Mouse (Mus musculus) forebrain, embryonic 12.5 days (tissue): ENCODE results near the gene Gm20458. TPM values are rescaled to one million over a fixed set of nuclear protein-coding genes. Genes with fewer than 3 reads are reported as not detected.

Source experiments
- ATAC-seq: fragments of 200-750 bp; cut with Nextera tagmentation; 2 replicates; pipeline ENCODE4 v1.8.0; 2017; ENCODE audit warnings: moderate TSS enrichment; ENCODE audit not compliant: low FRiP score
- H3K27ac ChIP-seq: fragments of 300-500 bp; sonication (generic); 2 replicates; pipeline ENCODE4 v1.5.1; 2016; ENCODE audit warnings: mild to moderate bottlenecking
- H3K27me3 ChIP-seq: fragments of 300-500 bp; sonication (generic); 2 replicates; pipeline ENCODE4 v1.6.1; 2016; ENCODE audit warnings: mild to moderate bottlenecking
- H3K36me3 ChIP-seq: fragments of 300-500 bp; sonication (generic); replicated peaks from 2 replicates; pipeline ENCODE4 v1.6.1; 2016; ENCODE audit warnings: mild to moderate bottlenecking
- H3K4me1 ChIP-seq: fragments of 300-500 bp; sonication (generic); 2 replicates; pipeline ENCODE4 v1.6.1; 2016
- H3K4me2 ChIP-seq: fragments of 300-500 bp; sonication (generic); 2 replicates; pipeline ENCODE4 v1.6.1; 2016; ENCODE audit warnings: mild to moderate bottlenecking, moderate library complexity
- H3K4me3 ChIP-seq: fragments of 300-500 bp; sonication (generic); replicated peaks from 2 replicates; pipeline ENCODE4 v1.5.1; 2016; ENCODE audit warnings: mild to moderate bottlenecking
- H3K9ac ChIP-seq: fragments of 300-500 bp; sonication (generic); 2 replicates; pipeline ENCODE4 v1.6.1; 2016; ENCODE audit warnings: mild to moderate bottlenecking
- H3K9me3 ChIP-seq: fragments of 300-500 bp; sonication (generic); 2 replicates; pipeline ENCODE4 v1.6.1; 2016
- WGBS: fragments of 180-500 bp; shearing (Covaris S2); methylation state at CpG from one replicate; pipeline ENCODE4 v1.1.7; 2016; 5-methylcytosine and 5-hydroxymethylcytosine counted together
- polyA plus RNA-seq: library from polyadenylated mRNA; unstranded; fragments of >200 nt; fragmentation: Nextera tagmentation; extraction: Ambion mirVana; gene quantifications from 2 replicates; pipeline ENCODE4 v1.2.1, GENCODE M21; 2016

The Gm20458 gene
- polyA plus RNA-seq, 1 experiment from 2014 or later: 6.2 TPM

GRCm38 (mm10) chr2:164445399-164446085 lies 15.2 kb upstream of the Gm20458 start:
- H3K4me2 ChIP-seq: no peak overlapping the region
- WGBS: 89% methylated on average over 3 of the region's 3 CpGs
- H3K9me3 ChIP-seq: no peaks in the 10 kb centered on the region
- no peaks in the 10 kb centered on the region for H3K36me3 ChIP-seq
- H3K4me3 ChIP-seq: no peak overlapping the region
- H3K4me1 ChIP-seq: peaks cover 23% of the 10 kb centered on the region
- no peak for ATAC-seq
- peaks cover 23% of the 10 kb centered on the region for H3K27me3 ChIP-seq
- no peak overlapping the region for H3K9ac ChIP-seq
- H3K27ac ChIP-seq: no peak overlapping the region

- no peak for ATAC-seq
- Histone ChIP-seq H3K4me2 (no peak overlapping the region), H3K4me1 (peaks cover 21% of the 10 kb centered on the region), H3K27me3 (peaks cover 19% of the 10 kb centered on the region), H3K9ac (no peak overlapping the region), H3K27ac (no peak overlapping the region), H3K9me3 (no peaks in the 10 kb centered on the region), H3K36me3 (no peaks in the 10 kb centered on the region), H3K4me3 (no peak overlapping the region)
- 86% methylated on average over 3 of the region's 3 CpGs for WGBS
Observed at GRCm38 (mm10) chr2:164446086-164446469, 14.7 kb upstream of the Gm20458 start.

GRCm38 (mm10) chr2:164448140-164448539 lies 12.6 kb upstream of the Gm20458 start:
- Histone ChIP-seq H3K4me3 (no peak overlapping the region), H3K4me2 (no peak overlapping the region), H3K27me3 (peaks cover 10% of the 10 kb centered on the region; the same call in 1 of the 2 replicates), H3K36me3 (no peaks in the 10 kb centered on the region), H3K9me3 (no peaks in the 10 kb centered on the region), H3K4me1 (0 out of 2 replicates have a peak, but pooled peaks cover 5% of the 10 kb centered on the region), H3K9ac (no peak overlapping the region), H3K27ac (no peak overlapping the region)
- no peak for ATAC-seq
- WGBS: 89% methylated on average over 1 of the region's 1 CpGs

GRCm38 (mm10) chr2:164448921-164449320 lies 11.8 kb upstream of the Gm20458 start:
- Histone ChIP-seq H3K36me3 (no peaks in the 10 kb centered on the region), H3K4me2 (no peak overlapping the region), H3K27me3 (peaks cover 5% of the 10 kb centered on the region; the same call in 1 of the 2 replicates), H3K9me3 (no peaks in the 10 kb centered on the region), H3K9ac (no peak overlapping the region), H3K4me3 (no peak overlapping the region), H3K27ac (no peak overlapping the region), H3K4me1 (no peaks in the 10 kb centered on the region)
- ATAC-seq: no peak
- 81% methylated on average over 5 of the region's 5 CpGs for WGBS

- Histone ChIP-seq H3K9ac (no peak overlapping the region), H3K27ac (no peak overlapping the region), H3K4me2 (no peak overlapping the region), H3K9me3 (no peaks in the 10 kb centered on the region), H3K36me3 (no peaks in the 10 kb centered on the region), H3K4me3 (no peak overlapping the region), H3K4me1 (no peaks in the 10 kb centered on the region), H3K27me3 (0 out of 2 replicates have a peak, but pooled peaks cover 4% of the 10 kb centered on the region)
- 92% methylated on average over 14 of the region's 14 CpGs for WGBS
- ATAC-seq: no peak
Observed at GRCm38 (mm10) chr2:164449341-164450042, 11.3 kb upstream of the Gm20458 start.

- Histone ChIP-seq H3K4me2 (no peak overlapping the region), H3K9me3 (no peaks in the 10 kb centered on the region), H3K9ac (no peak overlapping the region), H3K27ac (no peak overlapping the region), H3K36me3 (no peaks in the 10 kb centered on the region), H3K4me1 (peaks cover 7% of the 10 kb centered on the region; the same call in 1 of the 2 replicates), H3K4me3 (no peak overlapping the region), H3K27me3 (0 out of 2 replicates have a peak, but pooled peaks cover 4% of the 10 kb centered on the region)
- no peak for ATAC-seq
- 52% methylated on average over 13 of the region's 13 CpGs for WGBS
Observed at GRCm38 (mm10) chr2:164452000-164452676, 8.6 kb upstream of the Gm20458 start.

- Histone ChIP-seq H3K9ac (no peak overlapping the region), H3K4me3 (no peak overlapping the region), H3K27me3 (0 out of 2 replicates have a peak, but pooled peaks cover 4% of the 10 kb centered on the region), H3K27ac (no peak overlapping the region), H3K36me3 (no peaks in the 10 kb centered on the region), H3K4me2 (no peak overlapping the region), H3K4me1 (peaks cover 11% of the 10 kb centered on the region; the same call in 1 of the 2 replicates), H3K9me3 (no peaks in the 10 kb centered on the region)
- 84% methylated on average over 14 of the region's 14 CpGs for WGBS
- no peak for ATAC-seq
Observed at GRCm38 (mm10) chr2:164453047-164453757, 7.6 kb upstream of the Gm20458 start.

- H3K27me3 ChIP-seq: 0 out of 2 replicates have a peak, but pooled peaks cover 4% of the 10 kb centered on the region
- no peak overlapping the region for H3K4me3 ChIP-seq
- ATAC-seq: no peak
- WGBS: 71% methylated on average over 7 of the region's 7 CpGs
- no peaks in the 10 kb centered on the region for H3K36me3 ChIP-seq
- H3K27ac ChIP-seq: no peak overlapping the region
- peaks cover 11% of the 10 kb centered on the region; the same call in 1 of the 2 replicates for H3K4me1 ChIP-seq
- H3K4me2 ChIP-seq: no peak overlapping the region
- H3K9ac ChIP-seq: no peak overlapping the region
- no peaks in the 10 kb centered on the region for H3K9me3 ChIP-seq
Observed at GRCm38 (mm10) chr2:164453887-164454500, 6.8 kb upstream of the Gm20458 start.

GRCm38 (mm10) chr2:164454846-164455245 lies 5.9 kb upstream of the Gm20458 start:
- WGBS: 87% methylated on average over 10 of the region's 10 CpGs
- Histone ChIP-seq H3K27ac (no peak overlapping the region), H3K9ac (no peak overlapping the region), H3K4me1 (peaks cover 11% of the 10 kb centered on the region; the same call in 1 of the 2 replicates), H3K4me3 (no peak overlapping the region), H3K4me2 (no peak overlapping the region), H3K27me3 (no peaks in the 10 kb centered on the region), H3K36me3 (no peaks in the 10 kb centered on the region), H3K9me3 (no peaks in the 10 kb centered on the region)
- no peak for ATAC-seq

GRCm38 (mm10) chr2:164455421-164456190 lies 5.2 kb upstream of the Gm20458 start:
- no peaks in the 10 kb centered on the region for H3K9me3 ChIP-seq
- H3K9ac ChIP-seq: no peak overlapping the region
- no peak overlapping the region for H3K27ac ChIP-seq
- WGBS: 82% methylated on average over 6 of the region's 6 CpGs
- peaks cover 11% of the 10 kb centered on the region; the same call in 1 of the 2 replicates for H3K4me1 ChIP-seq
- H3K36me3 ChIP-seq: no peaks in the 10 kb centered on the region
- no peak overlapping the region for H3K4me2 ChIP-seq
- no peaks in the 10 kb centered on the region for H3K27me3 ChIP-seq
- H3K4me3 ChIP-seq: no peak overlapping the region
- no peak for ATAC-seq

- Histone ChIP-seq H3K4me3 (no peak overlapping the region), H3K9me3 (no peaks in the 10 kb centered on the region), H3K9ac (no peak overlapping the region), H3K4me2 (peak overlapping the region; percentile 28; the same call in 1 of the 2 replicates), H3K27ac (no peak overlapping the region), H3K4me1 (peaks cover 11% of the 10 kb centered on the region; the same call in 1 of the 2 replicates), H3K36me3 (no peaks in the 10 kb centered on the region), H3K27me3 (no peaks in the 10 kb centered on the region)
- 87% methylated on average over 1 of the region's 1 CpGs for WGBS
- no peak for ATAC-seq
Observed at GRCm38 (mm10) chr2:164456413-164456812, 4.4 kb upstream of the Gm20458 start.
